Mouse (Mus musculus) liver, embryonic 18 days (tissue): Measurements from ENCODE around the gene Iqcf4. TPM values are rescaled to one million over a fixed set of nuclear protein-coding genes. Genes with fewer than 3 reads are reported as not detected.

Experiments used
- polyA plus RNA-seq: library from polyadenylated mRNA; depleted of rRNA; stranded (reverse); fragments of >200 nt; gene quantifications from 2 replicates; pipeline ENCODE4 v1.2.3, GENCODE M21; 2012; rRNA removed

Gene Iqcf4
- not detected in 2 replicates for polyA plus RNA-seq

GRCm38 (mm10) chr9:106570896-106571295 is at the start of gene Iqcf4:
TSS of gene Iqcf4 (minus strand) at chr9:106570996.

GRCm38 (mm10) chr9:106561531-106561930 is 9.3 kb downstream of the Iqcf4 start, which contains the start of gene Iqcf3:
TSS of gene Iqcf3 (minus strand) at chr9:106561631.

Other genes starting within 250 kb of the Iqcf4 start
- 8.4 and 8.8 TPM in 2 replicates for gene Dusp7, start 202.4 kb downstream of the Iqcf4 start, polyA plus RNA-seq
- gene Rpl29, start 141.5 kb downstream of the Iqcf4 start, polyA plus RNA-seq = 591 and 692 TPM in 2 replicates
- gene Acy1, start 132.7 kb downstream of the Iqcf4 start, polyA plus RNA-seq = 13.8 and 13.9 TPM in 2 replicates
- gene Abhd14b, start 123.5 kb downstream of the Iqcf4 start, polyA plus RNA-seq = 40.9 and 44.3 TPM in 2 replicates
- gene Abhd14a, start 123.3 kb downstream of the Iqcf4 start, polyA plus RNA-seq = 22.0 and 23.5 TPM in 2 replicates
- 6.5 and 8.3 TPM in 2 replicates for gene Pcbp4, start 117.7 kb downstream of the Iqcf4 start, polyA plus RNA-seq
- gene Gpr62, start 105.1 kb downstream of the Iqcf4 start, polyA plus RNA-seq = 0.03 TPM in 1 of 2 replicates, not detected in the other
- 11.6 and 12.3 TPM in 2 replicates for gene Rrp9, start 95.0 kb downstream of the Iqcf4 start, polyA plus RNA-seq
- gene Parp3, start 94.0 kb downstream of the Iqcf4 start, polyA plus RNA-seq = 2.6 and 2.9 TPM in 2 replicates
- gene Iqcf1, start 71.0 kb downstream of the Iqcf4 start, polyA plus RNA-seq = not detected in 2 replicates
- 0.19 TPM in 1 of 2 replicates, not detected in the other for gene Iqcf5, start 56.4 kb downstream of the Iqcf4 start, polyA plus RNA-seq
- not detected in 2 replicates for gene Iqcf3, start 9.4 kb downstream of the Iqcf4 start, polyA plus RNA-seq
- not detected in 2 replicates for gene Iqcf6, start 55.6 kb upstream of the Iqcf4 start, polyA plus RNA-seq
- gene Grm2, start 85.1 kb upstream of the Iqcf4 start, polyA plus RNA-seq = not detected in 2 replicates
- gene Tex264, start 114.9 kb upstream of the Iqcf4 start, polyA plus RNA-seq = 16.3 and 18.2 TPM in 2 replicates
- 2.3 and 2.8 TPM in 2 replicates for gene Rad54l2, start 218.2 kb upstream of the Iqcf4 start, polyA plus RNA-seq